Mouse (Mus musculus): Measurements from ENCODE around the gene Slamf7. TPM values are rescaled to one million over a fixed set of nuclear protein-coding genes. Genes with fewer than 3 reads are reported as not detected.
A peak's percentile ranks its signal among the peaks of the same experiment; 100 is the strongest.

Slamf7 gene
- polyA plus RNA-seq, 1 experiment from 2014 or later: 0.65 TPM

GRCm38 (mm10) chr1:171631447-171631846 is 21.4 kb downstream of the Slamf7 start:
- H3K4me1 ChIP-seq: 0 out of 2 replicates have a peak, but pooled peaks cover 6% of the 10 kb centered on the region
- no peak overlapping the region for H3K9ac ChIP-seq
- no peak overlapping the region for H3K4me2 ChIP-seq (replicated peaks)
- H3K4me3 ChIP-seq: no peak overlapping the region
- no peaks in the 10 kb centered on the region for H3K9me3 ChIP-seq
- no peaks in the 10 kb centered on the region for H3K27me3 ChIP-seq
- no peak overlapping the region for H3K27ac ChIP-seq
- WGBS: 67% methylated on average over 2 of the region's 2 CpGs
- H3K36me3 ChIP-seq: no peaks in the 10 kb centered on the region
- no peak for ATAC-seq (ENCODE audit: low FRiP score, low read depth)

DNA sequence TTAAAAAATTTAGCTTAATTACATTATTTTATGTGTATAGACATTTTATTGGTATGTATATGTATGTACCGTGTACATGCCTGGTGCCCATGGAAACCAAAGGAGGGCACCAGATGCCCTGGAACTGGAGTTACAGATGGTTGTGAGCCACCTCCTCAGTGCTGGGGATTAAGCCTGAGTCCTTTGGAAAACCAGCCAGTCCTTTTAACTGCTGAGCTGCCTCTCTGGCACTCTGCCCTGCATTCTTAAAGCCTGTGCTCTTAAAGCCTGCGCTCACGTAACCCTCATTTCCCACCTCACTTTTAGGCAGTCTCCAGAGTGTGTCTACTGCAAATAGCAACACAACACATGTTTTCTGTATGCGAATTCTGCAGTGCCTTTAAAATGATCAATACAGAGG is 21.9 kb downstream of the Slamf7 start:
- Histone ChIP-seq H3K4me1 (0 out of 2 replicates have a peak, but pooled peaks cover 6% of the 10 kb centered on the region), H3K4me3 (no peak overlapping the region), H3K9me3 (no peaks in the 10 kb centered on the region), H3K27ac (no peak overlapping the region), H3K4me2 (replicated peaks) (no peak overlapping the region), H3K27me3 (no peaks in the 10 kb centered on the region), H3K9ac (no peak overlapping the region), H3K36me3 (no peaks in the 10 kb centered on the region)
- peak; percentile 37; the same call in 1 of the 2 replicates for ATAC-seq (ENCODE audit: low FRiP score, low read depth)
- WGBS: 56% methylated on average over 4 of the region's 4 CpGs

GRCm38 (mm10) chr1:171630041-171630440 is 22.8 kb downstream of the Slamf7 start:
- no peak for ATAC-seq (ENCODE audit: low FRiP score, low read depth)
- WGBS: 69% methylated on average over 7 of the region's 7 CpGs
- H3K27me3 ChIP-seq: no peaks in the 10 kb centered on the region
- H3K4me1 ChIP-seq: 0 out of 2 replicates have a peak, but pooled peaks cover 6% of the 10 kb centered on the region
- H3K4me3 ChIP-seq: no peak overlapping the region
- no peak overlapping the region for H3K4me2 ChIP-seq (replicated peaks)
- no peaks in the 10 kb centered on the region for H3K9me3 ChIP-seq
- H3K27ac ChIP-seq: no peak overlapping the region
- no peak overlapping the region for H3K9ac ChIP-seq
- H3K36me3 ChIP-seq: no peaks in the 10 kb centered on the region

- ATAC-seq (ENCODE audit: low FRiP score, low read depth): no peak
- Histone ChIP-seq H3K27me3 (no peaks in the 10 kb centered on the region), H3K36me3 (no peaks in the 10 kb centered on the region), H3K4me2 (replicated peaks) (no peak overlapping the region), H3K9ac (no peak overlapping the region), H3K4me1 (0 out of 2 replicates have a peak, but pooled peaks cover 6% of the 10 kb centered on the region), H3K4me3 (no peak overlapping the region), H3K27ac (no peak overlapping the region), H3K9me3 (no peaks in the 10 kb centered on the region)
- WGBS: 46% methylated on average over 6 of the region's 6 CpGs
Observed at GRCm38 (mm10) chr1:171629168-171629567, 23.7 kb downstream of the Slamf7 start.

- H3K9ac ChIP-seq: no peak overlapping the region
- no peak overlapping the region for H3K4me2 ChIP-seq (replicated peaks)
- H3K4me3 ChIP-seq: no peak overlapping the region
- 0 out of 2 replicates have a peak, but pooled peaks cover 6% of the 10 kb centered on the region for H3K4me1 ChIP-seq
- WGBS: 68% methylated on average over 3 of the region's 3 CpGs
- no peaks in the 10 kb centered on the region for H3K27me3 ChIP-seq
- no peak overlapping the region for H3K27ac ChIP-seq
- H3K36me3 ChIP-seq: no peaks in the 10 kb centered on the region
- ATAC-seq (ENCODE audit: low FRiP score, low read depth): no peak
- no peaks in the 10 kb centered on the region for H3K9me3 ChIP-seq
Observed at GRCm38 (mm10) chr1:171627801-171628200, 25.0 kb downstream of the Slamf7 start.

DNA sequence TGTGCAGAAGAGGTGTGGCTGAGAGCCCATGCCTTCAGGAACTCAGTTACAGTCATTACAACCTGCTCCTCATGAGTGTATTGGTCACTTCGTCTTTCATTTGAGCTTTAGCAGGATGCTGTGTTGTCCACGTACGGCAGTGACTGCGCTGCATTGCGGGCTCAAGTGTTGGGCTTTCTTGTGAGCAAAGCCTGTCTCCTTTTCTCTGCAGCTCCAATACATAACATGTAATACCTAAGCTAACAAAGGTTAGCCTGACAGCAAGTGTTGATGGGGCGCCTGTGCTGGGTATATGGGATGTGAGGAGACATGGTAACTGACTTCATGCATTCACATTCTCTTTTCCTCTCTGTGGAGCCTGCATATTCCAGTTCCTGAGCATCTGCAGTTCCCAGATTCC is 32.7 kb downstream of the Slamf7 start:
- Histone ChIP-seq H3K4me2 (replicated peaks) (no peak overlapping the region), H3K27ac (no peak overlapping the region)
- WGBS: 90% methylated on average over 6 of the region's 6 CpGs

DNA sequence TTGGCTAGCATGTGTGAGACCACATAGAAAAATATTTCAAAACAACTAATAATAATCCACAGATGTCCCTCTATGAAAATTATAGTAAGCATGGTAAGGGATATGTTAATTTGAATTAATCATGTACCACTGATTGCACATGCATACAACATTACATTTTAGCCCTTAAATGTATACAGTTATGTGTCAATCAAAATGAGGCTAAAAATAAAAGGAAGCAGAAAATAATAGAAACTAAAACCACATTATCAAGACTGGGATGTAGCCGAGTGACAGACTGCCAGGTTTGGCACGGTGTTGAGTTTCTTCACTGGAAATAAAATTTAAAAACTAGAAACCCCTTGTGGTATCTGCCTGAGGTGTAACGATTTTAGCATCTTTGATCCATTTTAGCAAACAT is 33.2 kb downstream of the Slamf7 start:
- no peak for ATAC-seq (ENCODE audit: low FRiP score, low read depth)
- no peaks in the 10 kb centered on the region for H3K36me3 ChIP-seq
- 83% methylated on average over 3 of the region's 3 CpGs for WGBS
- H3K9me3 ChIP-seq: no peaks in the 10 kb centered on the region
- no peak overlapping the region for H3K4me3 ChIP-seq
- no peak overlapping the region for H3K9ac ChIP-seq
- no peak overlapping the region for H3K4me2 ChIP-seq (replicated peaks)
- no peak overlapping the region for H3K27ac ChIP-seq
- H3K4me1 ChIP-seq: no peaks in the 10 kb centered on the region
- no peaks in the 10 kb centered on the region for H3K27me3 ChIP-seq

More for the DNA sequence above, 32.7 kb downstream of the Slamf7 start:
- Histone ChIP-seq H3K9ac (no peak overlapping the region), H3K36me3 (no peaks in the 10 kb centered on the region), H3K4me1 (no peaks in the 10 kb centered on the region), H3K9me3 (no peaks in the 10 kb centered on the region), H3K4me3 (no peak overlapping the region), H3K27me3 (no peaks in the 10 kb centered on the region)
- ATAC-seq (ENCODE audit: low FRiP score, low read depth): no peak

- H3K9ac ChIP-seq: no peak overlapping the region
- H3K4me1 ChIP-seq: no peaks in the 10 kb centered on the region
- no peaks in the 10 kb centered on the region for H3K27me3 ChIP-seq
- 87% methylated on average over 8 of the region's 8 CpGs for WGBS
- no peak for ATAC-seq (ENCODE audit: low FRiP score, low read depth)
- H3K4me3 ChIP-seq: no peak overlapping the region
- H3K27ac ChIP-seq: no peak overlapping the region
- no peak overlapping the region for H3K4me2 ChIP-seq (replicated peaks)
- no peaks in the 10 kb centered on the region for H3K36me3 ChIP-seq
- H3K9me3 ChIP-seq: no peaks in the 10 kb centered on the region
Observed at GRCm38 (mm10) chr1:171619001-171619400, 33.8 kb downstream of the Slamf7 start.

- Histone ChIP-seq H3K9me3 (no peaks in the 10 kb centered on the region), H3K4me2 (replicated peaks) (no peak overlapping the region), H3K4me3 (no peak overlapping the region), H3K9ac (no peak overlapping the region), H3K4me1 (no peaks in the 10 kb centered on the region), H3K36me3 (no peaks in the 10 kb centered on the region), H3K27me3 (no peaks in the 10 kb centered on the region), H3K27ac (no peak overlapping the region)
- no peak for ATAC-seq (ENCODE audit: low FRiP score, low read depth)
- 81% methylated on average over 11 of the region's 11 CpGs for WGBS
Observed at GRCm38 (mm10) chr1:171616881-171617515, 35.8 kb downstream of the Slamf7 start.

GRCm38 (mm10) chr1:171613962-171614361 is 38.9 kb downstream of the Slamf7 start:
- Histone ChIP-seq H3K36me3 (no peaks in the 10 kb centered on the region), H3K27me3 (no peaks in the 10 kb centered on the region), H3K4me2 (replicated peaks) (no peak overlapping the region), H3K9ac (no peak overlapping the region), H3K27ac (no peak overlapping the region), H3K9me3 (no peaks in the 10 kb centered on the region), H3K4me3 (no peak overlapping the region), H3K4me1 (no peaks in the 10 kb centered on the region)
- ATAC-seq (ENCODE audit: low FRiP score, low read depth): no peak
- WGBS: 35% methylated on average over 2 of the region's 2 CpGs

- no peaks in the 10 kb centered on the region for H3K36me3 ChIP-seq
- no peak overlapping the region for H3K4me2 ChIP-seq (replicated peaks)
- H3K4me1 ChIP-seq: no peaks in the 10 kb centered on the region
- no peak overlapping the region for H3K27ac ChIP-seq
- no peak overlapping the region for H3K4me3 ChIP-seq
- no peak overlapping the region for H3K9ac ChIP-seq
- ATAC-seq (ENCODE audit: low FRiP score, low read depth): no peak
- H3K9me3 ChIP-seq: no peaks in the 10 kb centered on the region
- H3K27me3 ChIP-seq: no peaks in the 10 kb centered on the region
- 59% methylated on average over 1 of the region's 1 CpGs for WGBS
Observed at GRCm38 (mm10) chr1:171610781-171611180, 42.1 kb downstream of the Slamf7 start.

GRCm38 (mm10) chr1:171610026-171610425 is 42.8 kb downstream of the Slamf7 start:
- no peaks in the 10 kb centered on the region for H3K36me3 ChIP-seq
- no peaks in the 10 kb centered on the region for H3K4me1 ChIP-seq
- no peak overlapping the region for H3K27ac ChIP-seq
- H3K4me2 ChIP-seq (replicated peaks): no peak overlapping the region
- no peak overlapping the region for H3K4me3 ChIP-seq
- WGBS: 92% methylated on average over 2 of the region's 2 CpGs
- H3K9me3 ChIP-seq: no peaks in the 10 kb centered on the region
- H3K9ac ChIP-seq: no peak overlapping the region
- no peak for ATAC-seq (ENCODE audit: low FRiP score, low read depth)
- H3K27me3 ChIP-seq: no peaks in the 10 kb centered on the region

DNA sequence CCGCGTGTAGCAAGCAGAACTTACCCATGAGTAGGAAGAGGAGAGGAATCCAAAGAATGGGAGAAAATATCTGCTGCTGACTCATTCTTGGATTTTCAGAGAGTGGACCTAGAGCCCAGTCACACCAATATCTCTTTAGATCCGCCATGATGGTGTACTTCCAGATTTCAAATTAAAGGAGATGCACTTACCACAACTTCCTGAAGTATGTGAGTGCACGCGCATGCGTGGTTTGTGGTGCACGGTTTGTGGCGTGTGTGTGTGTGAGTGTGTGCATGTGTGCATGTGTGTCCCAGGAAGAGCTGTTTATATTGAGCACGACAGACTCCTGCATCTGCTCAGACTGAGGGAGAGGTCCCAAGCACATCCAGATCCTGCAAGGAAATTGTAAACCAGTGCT is 45.7 kb downstream of the Slamf7 start, which contains the start of gene Ly9:
TSS of gene Ly9 (minus strand) at position 235 of the 400 bp plus-strand sequence.
- WGBS: 83% methylated on average over 9 of the region's 9 CpGs
- no peaks in the 10 kb centered on the region for H3K4me1 ChIP-seq

More for the DNA sequence above, 45.7 kb downstream of the Slamf7 start, which contains the start of gene Ly9:
- H3K9ac ChIP-seq: no peak within 1 kb of the TSS
- no peaks in the 10 kb centered on the region for H3K9me3 ChIP-seq
- no peak within 1 kb of the TSS for H3K4me2 ChIP-seq (replicated peaks)
- no peaks in the 10 kb centered on the region for H3K27me3 ChIP-seq
- no peak for ATAC-seq (ENCODE audit: low FRiP score, low read depth)
- no peaks in the 10 kb centered on the region for H3K36me3 ChIP-seq
- no peak within 1 kb of the TSS for H3K27ac ChIP-seq
- H3K4me3 ChIP-seq: no peak within 1 kb of the TSS

Data from limb, embryonic 13.5 days (tissue).